Mouse (Mus musculus): Measurements from ENCODE around the gene Enox1.

The Enox1 gene

DNA sequence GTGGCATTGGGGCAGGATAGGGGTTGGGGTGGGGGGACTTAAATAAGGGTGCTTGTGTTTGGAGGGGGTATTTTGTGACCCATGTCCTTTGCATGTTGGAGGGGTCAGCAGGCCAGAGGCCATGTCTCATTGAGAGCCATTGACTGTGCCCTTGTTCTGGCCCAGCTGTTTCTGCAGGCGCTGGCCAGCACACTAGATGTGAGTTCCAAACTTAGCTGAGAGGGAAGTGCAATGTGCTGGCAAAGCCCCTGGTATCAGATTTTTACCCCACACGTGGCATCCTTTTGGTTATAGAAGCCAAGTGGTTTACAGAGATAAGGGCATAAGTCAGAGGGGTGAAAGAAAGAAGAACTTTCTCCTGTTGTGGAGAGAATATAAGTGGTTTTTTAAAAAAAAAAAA, 218.5 kb downstream of the Enox1 start:
- DNase-seq (ENCODE audit: low read depth) = peak; percentile 25

DNA sequence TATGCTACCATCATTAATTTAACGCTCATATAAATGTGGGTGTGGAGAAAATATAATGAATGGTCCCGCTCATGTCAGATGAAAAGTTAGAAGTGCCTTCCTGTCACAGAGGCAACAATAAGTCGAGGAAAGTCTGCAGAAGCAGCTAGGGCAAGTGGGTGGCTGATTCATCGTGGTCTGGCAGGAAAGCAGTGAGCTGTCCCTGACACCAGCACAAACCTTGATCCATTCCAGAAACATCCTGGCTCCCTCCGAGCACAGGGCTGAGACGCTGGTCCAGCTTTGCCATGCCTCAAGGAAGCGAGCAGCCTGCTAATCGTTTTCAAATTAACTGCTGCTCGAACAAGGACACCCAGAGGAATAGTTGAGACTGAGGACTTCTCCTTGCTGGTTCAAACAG, 219.1 kb downstream of the Enox1 start:
- DNase-seq (ENCODE audit: low read depth) = peak; percentile 71

DNA sequence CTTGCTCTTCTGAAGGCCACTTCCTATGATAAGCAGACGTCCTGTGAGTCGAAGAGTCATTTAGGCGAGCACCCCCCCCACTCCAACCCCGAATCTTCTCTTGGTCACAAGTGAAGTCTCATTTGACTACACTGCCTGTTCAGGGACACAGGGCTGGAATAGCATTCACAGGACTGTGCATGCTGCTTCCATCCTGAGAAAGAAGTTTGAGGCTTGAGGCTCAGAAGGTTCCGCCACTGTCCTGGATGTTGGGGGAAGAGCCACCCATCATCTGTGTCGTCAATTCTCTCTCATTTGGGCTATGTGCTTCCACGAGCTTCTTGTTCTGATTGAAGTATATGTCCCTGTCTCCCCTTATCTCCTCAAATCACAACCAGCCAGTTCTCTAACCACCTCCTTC, 220.2 kb downstream of the Enox1 start:
- DNase-seq (ENCODE audit: low read depth) = no peak

DNA sequence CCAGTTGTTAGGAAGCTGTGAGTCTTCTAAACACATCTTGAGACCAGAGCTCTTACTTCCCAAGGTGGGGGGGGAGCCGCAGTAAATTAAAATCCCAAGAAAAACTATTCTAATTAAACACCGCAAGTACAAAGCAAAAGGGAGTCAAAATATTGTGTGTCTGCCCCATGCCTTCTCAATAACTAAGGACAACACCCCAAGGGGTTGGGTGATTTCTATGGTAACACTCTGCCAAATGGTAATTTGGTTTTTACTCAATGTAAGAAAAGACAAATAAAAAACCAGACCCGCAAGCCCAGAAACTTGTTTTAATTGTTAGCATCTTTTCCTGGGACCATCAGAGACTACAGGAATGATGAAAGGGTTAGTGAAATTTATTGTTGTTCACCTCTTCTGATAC, 220.9 kb downstream of the Enox1 start:
- no peak for DNase-seq (ENCODE audit: low read depth)

DNA sequence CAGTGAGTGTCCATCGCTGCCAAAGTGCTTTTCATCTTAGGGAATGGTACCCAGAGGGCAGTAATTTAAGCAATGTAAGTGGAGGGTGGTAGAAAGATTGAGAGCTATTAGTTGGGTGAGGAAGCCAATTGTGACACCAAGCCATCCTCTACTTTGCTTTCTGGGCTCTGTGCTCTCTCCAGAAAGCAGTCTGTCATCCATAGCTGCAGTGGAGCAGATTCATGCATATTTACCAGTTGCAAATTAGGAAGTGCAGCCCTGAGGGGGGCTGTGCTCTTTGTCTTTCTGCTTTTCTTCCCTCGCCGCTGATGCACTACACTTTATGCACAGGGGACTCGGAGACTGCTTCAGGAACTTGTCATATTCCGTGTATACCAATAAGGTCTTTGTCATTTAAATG, 221.3 kb downstream of the Enox1 start:
- no peak for DNase-seq (ENCODE audit: low read depth)

DNA sequence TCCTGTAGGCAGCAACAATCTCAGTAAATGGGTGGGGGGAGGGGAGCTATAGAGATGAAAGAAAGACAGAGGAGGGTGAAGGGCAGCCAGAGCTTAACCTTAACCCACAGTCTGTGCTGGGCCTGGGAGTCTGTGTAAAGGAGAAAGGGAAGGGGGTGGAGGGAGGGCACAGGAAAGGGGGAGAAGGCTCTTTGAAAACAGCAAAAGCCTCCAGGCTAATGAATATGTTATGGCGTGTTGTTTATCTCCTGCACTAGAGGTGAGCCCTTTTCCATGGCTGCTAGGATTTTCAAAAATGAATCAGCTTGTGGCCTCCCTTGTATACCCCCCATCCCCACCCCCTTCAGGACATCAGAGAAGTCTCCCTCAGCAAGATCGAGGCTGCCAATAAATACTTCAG, 225.0 kb downstream of the Enox1 start:
- DNase-seq (ENCODE audit: low read depth) = no peak

DNA sequence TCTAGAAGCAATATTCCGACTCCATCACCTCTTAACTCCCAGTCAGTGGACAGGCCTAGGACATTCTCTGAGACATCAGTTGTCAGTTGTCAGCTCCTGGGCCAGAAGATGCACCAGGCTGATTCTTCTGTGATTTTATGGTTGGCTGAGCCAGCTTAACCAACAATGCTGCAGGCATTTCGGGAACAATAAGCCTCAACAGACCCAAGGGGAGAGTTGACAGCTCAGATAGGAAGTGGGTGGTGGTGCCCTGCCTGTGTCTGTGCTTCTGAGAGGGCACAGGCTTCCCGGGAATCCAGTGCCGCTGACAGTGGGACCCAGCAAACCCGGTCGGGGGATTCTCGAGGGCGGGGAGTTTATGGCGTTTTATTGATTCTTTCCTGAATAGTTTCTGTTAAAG, 229.1 kb downstream of the Enox1 start:
- DNase-seq (ENCODE audit: low read depth) = no peak

DNA sequence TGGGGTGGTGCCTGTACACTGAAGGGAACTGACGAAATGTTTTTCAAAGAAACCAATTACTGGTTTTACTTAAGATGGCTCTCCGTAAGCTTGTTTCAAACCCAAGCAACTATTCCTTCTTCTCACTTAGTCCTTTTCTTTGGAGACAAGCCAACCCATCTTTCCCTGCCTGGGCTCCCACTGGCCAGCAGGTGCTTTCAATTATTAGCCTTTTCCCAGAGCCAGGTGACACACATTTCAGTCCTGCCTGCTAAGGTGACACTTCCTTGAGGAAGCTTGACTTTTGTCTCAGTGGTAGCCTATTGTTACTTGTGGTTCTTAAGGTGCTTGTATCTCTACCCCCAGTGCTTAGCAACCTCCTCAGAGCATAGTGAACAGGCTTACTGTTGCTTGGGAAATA, 231.3 kb downstream of the Enox1 start:
- DNase-seq (ENCODE audit: low read depth) = no peak

DNA sequence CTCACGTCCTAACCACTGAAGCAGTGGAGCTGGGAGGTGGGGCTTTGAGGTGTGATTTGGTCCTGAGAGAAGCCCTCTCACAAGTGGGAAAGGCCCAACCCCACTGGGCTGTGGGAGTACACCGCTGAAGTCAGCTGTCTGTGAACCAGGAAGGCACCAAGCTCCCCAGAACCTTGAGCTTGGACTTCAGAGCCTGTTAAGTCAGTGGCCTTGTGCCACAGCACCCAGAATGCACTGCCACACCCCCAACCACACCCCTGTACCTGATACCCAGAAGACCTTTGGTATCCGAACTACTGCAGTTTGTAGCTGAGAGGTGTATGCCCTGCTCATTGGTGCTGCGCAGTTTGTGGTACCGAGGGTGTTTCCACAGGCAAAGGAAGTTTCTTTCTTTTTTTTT, 232.7 kb downstream of the Enox1 start:
- DNase-seq (ENCODE audit: low read depth) = no peak

DNA sequence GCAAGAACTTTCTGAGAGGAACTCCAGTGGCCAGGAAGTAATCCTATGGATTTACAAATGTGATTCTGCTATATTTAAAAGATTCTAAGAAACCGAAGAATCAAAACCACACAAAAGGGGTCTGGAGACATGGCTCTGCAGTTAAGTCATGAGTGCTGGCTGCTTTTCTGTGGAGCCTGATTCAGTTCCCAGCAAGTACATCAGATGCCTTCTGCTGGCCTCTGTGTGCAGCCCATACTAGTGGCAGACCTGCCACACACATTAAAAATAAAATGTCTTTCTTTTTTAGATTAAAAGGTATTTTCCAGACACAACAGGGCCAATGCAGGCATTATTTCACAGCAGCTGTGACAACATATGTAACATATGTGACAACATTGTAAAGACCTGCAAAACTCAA, 235.9 kb downstream of the Enox1 start:
- DNase-seq (ENCODE audit: low read depth) = no peak

DNA sequence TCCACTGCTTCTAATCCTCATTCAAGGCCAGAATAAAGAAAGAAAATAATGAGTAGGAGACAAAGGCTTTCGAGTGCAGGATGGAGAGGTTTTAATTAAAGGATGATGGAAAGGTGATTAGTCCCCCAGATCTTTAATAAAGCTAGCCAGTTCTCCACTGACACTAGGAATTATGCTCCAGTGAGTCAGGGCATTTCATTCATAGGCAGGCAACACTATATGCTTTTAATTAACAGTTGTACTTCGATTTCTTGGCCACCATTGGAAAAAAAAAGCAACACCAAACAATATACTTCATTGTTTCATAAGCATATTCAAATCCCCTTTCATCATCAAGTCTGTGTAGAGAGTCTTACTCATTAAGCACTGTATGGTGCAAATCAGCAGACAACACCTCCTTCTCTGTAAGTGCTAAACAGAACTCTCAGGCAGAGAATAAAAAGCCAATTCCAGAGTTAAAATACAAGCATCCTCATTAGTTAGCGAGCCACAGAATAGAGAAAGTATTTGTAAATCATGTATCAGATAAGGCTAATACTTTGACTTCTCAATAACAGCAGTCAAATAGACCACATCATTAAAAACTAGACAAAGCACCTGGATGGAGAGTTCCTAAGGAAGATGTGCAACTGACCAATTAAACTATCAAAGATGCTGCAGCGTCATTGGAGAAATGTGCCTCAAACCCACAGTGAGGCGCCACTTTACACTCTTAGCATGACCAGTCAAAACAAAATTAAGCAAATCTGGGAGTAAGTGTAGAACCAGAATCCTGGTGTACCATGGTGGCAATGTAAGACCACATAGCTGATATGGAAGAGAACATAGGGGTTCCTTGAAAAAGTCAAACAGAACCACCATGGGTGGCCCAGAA, 249.9 kb downstream of the Enox1 start:
- no peak for DNase-seq (ENCODE audit: low read depth)

DNA sequence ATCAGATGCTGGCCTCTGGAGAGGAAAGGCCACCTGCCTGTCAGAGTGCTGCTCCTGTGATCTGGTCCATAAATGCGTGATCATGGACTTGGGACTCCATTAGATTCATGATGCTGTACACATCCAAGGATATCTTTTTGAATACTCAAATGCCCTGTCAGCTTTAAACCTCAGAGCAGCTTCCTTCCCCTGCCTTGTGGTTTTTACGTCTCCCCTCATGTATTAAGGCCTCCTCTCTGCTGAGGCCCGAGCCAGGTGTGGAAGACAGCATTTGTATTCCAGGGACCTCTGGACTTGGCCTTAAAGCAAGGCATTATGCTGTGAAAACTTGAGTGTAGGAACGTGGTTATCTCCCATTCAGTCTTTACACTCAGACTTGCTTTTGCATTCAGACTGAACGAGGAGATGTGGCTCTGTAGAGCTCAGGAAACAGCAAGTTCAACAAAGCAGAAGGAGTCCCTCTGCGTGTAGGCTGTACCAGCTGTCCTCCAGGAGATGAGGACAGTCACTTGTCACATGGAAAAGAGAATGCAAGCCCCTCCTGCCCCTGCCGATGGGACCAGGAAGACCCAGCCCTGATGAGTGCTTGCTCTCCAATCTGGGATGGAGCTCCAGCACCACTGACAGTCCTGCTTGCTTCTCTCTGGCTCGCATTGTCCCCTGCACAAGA, 252.8 kb downstream of the Enox1 start:
- no peak for DNase-seq (ENCODE audit: low read depth)

DNA sequence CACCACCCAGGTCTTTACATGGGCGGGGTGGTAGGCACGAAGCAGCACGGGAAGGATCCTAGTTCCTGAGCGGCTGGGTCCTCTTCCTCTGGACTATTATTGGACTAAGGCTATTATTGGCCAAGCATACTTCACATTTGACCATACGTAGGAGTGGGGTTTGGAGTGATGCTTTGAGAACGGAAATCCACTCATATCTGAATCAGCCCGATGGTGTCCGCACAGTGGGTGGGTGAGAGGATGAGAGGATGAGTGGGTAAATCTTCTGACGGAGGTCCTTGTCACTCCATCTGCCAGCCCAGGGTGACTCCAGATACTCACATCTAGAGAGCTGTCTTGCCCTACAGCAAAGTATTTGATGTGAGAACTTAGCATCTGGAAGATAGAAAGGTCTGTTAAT, 253.8 kb downstream of the Enox1 start:
- no peak for DNase-seq (ENCODE audit: low read depth)

DNA sequence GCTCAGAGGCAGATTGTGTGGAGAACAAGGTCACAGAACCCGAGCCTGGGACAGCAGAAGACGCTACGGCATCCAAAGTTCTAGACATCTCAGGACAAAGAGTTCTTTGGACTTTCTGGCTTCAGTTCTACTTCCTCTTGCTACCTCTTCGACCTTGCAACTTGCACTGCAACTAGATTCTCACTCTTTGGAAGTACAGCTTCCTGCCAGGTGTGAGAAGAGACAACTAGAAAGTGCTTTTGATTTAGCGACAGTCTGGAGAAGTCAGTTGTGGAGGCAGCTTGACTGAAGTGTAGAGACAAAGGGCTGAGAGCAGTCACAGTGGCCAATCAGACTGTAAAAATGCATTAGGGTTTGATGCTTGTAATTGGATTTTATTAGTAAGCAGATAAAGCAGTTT, 256.5 kb downstream of the Enox1 start:
- DNase-seq (ENCODE audit: low read depth) = no peak

DNA sequence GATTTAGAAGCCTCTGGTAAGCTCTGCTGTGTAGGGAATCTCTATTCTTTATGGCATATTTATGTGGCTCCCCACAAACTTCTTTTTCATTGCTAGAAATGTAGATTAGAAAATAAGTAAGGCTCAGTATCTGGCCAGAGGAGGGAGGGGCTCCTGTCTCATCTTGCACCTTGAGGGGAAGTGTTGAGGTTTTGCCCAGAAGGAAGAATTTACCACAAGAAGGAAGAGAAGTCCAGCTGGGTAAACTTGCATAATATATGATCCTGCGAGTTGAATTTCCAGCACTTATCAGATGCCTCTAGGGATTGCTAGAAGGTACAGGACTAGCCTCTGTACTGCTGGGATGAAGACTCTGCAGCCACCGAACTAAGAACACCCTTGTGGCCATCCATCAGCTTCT, 259.8 kb downstream of the Enox1 start:
- no peak for DNase-seq (ENCODE audit: low read depth)

DNA sequence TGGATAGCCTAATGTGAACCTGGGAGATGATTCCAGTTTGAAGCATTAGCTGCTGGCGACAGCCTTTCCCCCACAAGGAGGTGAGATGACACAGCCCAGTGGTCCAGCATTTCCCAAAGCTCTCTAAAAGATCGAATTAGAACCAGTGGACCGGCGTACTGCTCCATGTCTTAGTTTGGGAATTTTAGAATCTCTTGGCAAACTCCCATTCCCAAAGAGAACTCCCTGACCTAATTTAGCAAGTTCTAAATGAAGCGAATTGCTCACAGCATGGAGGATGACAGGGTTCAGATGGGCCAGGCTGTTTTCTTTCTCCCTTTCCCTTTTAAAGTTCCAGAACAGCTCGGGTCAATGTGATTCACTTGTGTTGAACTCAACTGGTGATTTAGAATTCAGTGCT, 264.5 kb downstream of the Enox1 start:
- DNase-seq (ENCODE audit: low read depth) = peak; percentile 8

DNA sequence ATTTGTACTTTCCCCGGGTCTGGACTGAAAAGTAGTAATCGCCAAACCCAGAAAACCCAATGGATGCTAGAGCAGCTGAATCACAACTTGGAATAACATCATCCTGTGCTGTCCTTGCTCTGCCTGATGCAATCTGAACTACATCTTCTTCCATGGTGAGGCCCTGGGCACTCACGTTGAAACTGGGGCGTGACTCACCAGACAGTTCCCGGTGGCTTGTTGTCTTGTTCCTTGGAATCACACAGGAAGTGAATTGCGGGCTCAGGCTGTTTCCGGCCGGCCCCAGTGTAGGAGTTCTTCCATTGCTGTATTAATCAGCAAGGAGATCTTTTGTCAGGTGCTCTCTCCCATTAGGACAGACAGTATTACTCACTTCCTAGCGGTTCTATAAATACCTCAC, 266.6 kb downstream of the Enox1 start:
- DNase-seq (ENCODE audit: low read depth) = peak; percentile 75

DNA sequence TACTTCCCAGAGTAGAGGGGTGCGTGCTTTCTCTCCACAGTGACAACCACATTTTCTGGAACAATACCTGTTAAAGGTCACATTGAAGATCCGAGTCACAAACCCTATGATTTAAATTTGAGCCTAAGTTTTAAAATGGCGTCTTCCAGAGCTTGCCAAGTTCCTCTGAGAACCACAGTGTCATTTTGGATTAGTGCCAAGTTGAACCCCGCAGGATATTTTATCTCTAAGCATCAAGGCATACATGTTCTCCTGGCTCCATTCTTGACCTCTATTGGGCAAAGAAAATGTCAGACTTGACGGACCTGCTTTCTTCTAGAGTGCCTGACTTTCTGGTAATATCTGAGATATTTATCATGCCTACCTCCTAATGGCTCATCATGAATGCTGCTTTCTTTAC, 282.9 kb downstream of the Enox1 start:
- DNase-seq (ENCODE audit: low read depth) = no peak

DNA sequence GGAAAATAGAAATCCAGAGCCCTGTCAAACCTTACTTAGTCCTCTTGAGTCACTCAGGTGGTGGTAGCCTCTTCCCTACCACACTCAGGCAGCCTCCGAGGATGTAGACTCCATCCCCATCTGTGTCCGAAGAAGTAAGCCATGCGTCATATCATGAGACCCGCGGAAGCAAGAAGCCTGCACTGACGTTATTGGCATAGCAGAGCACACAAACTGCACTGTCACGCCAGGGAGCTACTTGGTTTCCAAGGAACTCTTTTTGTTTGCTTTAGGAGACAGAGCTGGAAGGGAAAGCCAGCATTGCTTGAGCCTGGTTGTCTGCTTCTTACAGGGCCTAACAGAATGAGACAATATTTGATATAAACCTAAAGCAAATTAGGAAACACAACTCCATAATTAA, 284.2 kb downstream of the Enox1 start:
- no peak for DNase-seq (ENCODE audit: low read depth)

DNA sequence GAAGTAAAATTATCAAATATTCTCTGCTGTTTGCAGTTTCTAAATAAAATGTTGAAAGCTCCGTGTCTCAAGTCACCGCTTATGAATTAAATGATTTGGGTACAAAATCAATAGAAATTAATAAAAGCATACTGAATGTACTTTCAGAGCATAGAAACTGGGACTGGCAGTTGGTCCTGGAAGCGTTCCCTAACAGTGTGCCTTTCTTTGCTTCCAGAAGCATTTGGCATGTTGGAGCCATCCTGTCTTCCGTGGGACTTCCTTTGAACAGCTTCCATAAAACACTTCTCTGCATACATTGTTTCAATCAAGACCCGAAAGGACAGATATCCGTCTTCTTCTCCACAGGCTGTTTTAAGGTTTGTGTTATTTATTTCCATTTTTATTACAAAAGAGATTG, 285.0 kb downstream of the Enox1 start:
- no peak for DNase-seq (ENCODE audit: low read depth)

DNA sequence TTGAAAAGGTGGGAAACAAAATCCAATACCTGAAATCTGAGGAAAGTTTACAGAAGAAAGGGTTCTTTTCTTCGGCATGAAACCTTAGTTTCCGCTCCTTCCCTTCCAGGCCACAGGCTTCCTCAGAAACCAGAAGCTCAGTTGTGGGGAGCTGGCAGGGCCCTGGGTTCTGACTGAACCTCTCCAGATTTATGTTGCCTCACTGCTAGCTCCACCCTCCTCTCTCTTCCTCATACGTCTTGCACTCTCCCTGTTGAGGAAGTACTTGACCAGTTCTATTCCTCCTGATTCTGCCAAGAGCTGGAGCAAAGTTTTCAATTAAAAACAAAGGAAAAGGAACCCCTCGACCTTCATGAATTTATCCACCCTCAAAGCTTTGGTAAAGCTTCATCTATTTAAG, 291.4 kb downstream of the Enox1 start:
- no peak for DNase-seq (ENCODE audit: low read depth)

DNA sequence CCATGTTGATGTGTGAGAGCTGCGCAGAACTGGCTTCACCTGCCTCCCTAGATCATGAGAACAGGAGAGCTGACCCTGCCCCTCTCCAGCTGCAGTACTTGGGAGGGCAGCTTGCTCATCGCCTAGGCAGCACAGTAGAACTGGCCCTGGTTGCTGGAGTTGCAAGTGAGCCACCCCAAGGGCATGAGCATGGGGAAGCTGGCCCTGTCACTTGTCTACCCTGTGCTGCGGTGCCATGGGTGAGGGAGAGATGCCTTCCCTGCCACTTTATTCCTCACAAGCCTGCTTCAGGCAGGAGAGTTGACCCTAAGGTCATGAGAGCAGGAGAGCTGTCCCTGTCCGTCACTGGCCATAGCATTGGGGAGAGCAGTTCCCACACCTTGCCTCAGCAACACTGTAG, 295.4 kb downstream of the Enox1 start:
- DNase-seq (ENCODE audit: low read depth) = no peak

DNA sequence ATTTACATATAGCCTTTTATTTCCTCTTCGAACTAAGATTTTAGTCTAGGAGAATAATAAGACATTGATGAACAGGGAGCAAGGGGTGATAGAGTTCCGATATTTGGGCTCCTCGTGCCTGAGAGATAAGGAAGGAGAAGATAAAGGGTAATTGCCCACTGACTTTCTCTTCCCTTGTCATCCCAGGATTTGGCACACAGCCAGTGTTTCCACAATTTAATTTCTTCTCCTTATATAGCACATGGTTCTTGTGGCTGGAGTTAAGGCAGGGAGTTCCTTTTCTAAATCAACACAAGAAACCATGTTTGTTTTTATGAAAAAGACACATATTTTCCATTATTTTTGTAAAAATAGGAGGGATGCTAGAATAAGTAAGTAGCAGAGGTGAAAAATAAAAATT, 299.5 kb downstream of the Enox1 start:
- no peak for DNase-seq (ENCODE audit: low read depth)

DNA sequence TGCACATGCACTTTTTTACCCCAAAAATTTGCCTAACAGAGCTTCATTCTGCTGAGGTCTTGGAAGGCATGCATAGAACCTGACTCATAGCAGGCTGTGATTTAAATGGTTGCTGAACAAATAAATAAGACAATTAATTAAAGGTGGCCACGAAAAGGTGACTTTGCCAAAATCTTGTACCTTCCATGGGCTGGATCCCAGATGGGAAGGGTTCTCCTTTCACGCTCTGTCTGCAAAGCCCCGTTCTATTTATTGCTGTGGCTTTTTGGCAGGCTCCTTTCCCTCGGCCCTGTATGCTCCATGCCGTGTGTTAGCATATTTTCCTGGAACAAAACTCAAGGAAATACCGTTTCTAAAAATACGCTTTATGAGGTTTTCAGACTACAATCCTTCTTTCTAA, 300.3 kb downstream of the Enox1 start:
- DNase-seq (ENCODE audit: low read depth) = peak; percentile 74

Data from NIH3T3 (cell line).